Comparison of ENCODE assay signal across 13 mouse cellular contexts in the genomic region with DNA sequence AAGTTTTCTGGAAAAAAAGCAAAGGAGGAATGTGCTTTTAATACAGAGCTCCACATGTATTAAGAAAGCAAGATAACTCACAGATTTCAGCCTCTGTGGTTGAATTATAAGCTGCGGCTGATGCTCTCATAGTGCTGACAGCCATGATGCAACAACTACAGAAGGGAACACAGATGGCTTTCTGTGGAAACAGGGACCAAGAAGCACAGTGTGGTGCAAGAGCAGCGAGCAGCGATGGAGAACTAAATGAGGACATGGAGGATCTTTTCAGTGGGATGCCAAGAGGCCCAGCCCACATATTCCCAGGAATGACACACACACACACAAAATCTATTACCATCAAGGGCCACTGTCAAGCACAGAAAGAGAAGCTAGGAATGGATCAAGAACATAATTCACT.
DNase-seq lines count a peak whose midpoint lies in the region; ATAC-seq and TF ChIP-seq lines count a peak whose summit lies in the region.
"Had no signal": no experiment of that assay in that cellular context is flagged by ENCODE, and none has a peak within 500 bp of the region (broad histone marks: within the 10 kb centered on the region; RNA-seq: fewer than 3 reads in every experiment).

No protein-coding gene starts in this region.

- no peaks in the 10 kb centered on the region for H3K36me3 ChIP-seq in hindbrain, embryonic 14.5 days (replicated peaks; ENCODE audit: control insufficient read depth, insufficient read depth)
- H3K36me3 ChIP-seq in intestine, postnatal 0 days (ENCODE audit: control insufficient read depth, insufficient read depth) = no peaks in the 10 kb centered on the region
- H3K36me3 ChIP-seq: embryonic facial prominence, embryonic 10.5 days; forebrain, embryonic 15.5 days; midbrain, embryonic 13.5 days; neural tube, embryonic 15.5 days had no signal

- peak; percentile 50 for DNase-seq in gastrocnemius, adult 18-20 months (ENCODE audit: low spot score)
- no peak for DNase-seq in gastrocnemius, postnatal 4 days (ENCODE audit: low spot score in 2 of 2)
- DNase-seq in 416B (ENCODE audit: low read depth) = peak; percentile 38
- DNase-seq in heart, postnatal 14 days = peak; percentile 28 to 44
- DNase-seq in left cerebral cortex, postnatal 4 days = peak; percentile 5
- no peak for DNase-seq in hindbrain, embryonic 14.5 days (ENCODE audit: low spot score)
- DNase-seq: kidney, adult 2 months had no signal

- no peak for TF ChIP-seq CTCF in intestine, postnatal 0 days (IDR thresholded peaks at IDR 0.05; ENCODE audit: low read depth)

- intact Hi-C loops in heart, postnatal 14 days (cut with DNase I) = no loop called here
- intact Hi-C loops in left cerebral cortex, postnatal 4 days (cut with DNase I) = no loop called here

- H3K9ac ChIP-seq in hindbrain, embryonic 14.5 days = no peak overlapping the region
- no peak overlapping the region for H3K9ac ChIP-seq in intestine, postnatal 0 days (ENCODE audit: low read depth, low read length)
- H3K9ac ChIP-seq: forebrain, embryonic 15.5 days; midbrain, embryonic 13.5 days; neural tube, embryonic 15.5 days had no signal

- no peak overlapping the region for H3K27ac ChIP-seq in hindbrain, embryonic 14.5 days
- H3K27ac ChIP-seq in intestine, postnatal 0 days (ENCODE audit: low read depth, low read length) = no peak overlapping the region
- H3K27ac ChIP-seq: embryonic facial prominence, embryonic 10.5 days; forebrain, embryonic 15.5 days; midbrain, embryonic 13.5 days; neural tube, embryonic 15.5 days had no signal

- H3K4me1 ChIP-seq in hindbrain, embryonic 14.5 days (replicated peaks; ENCODE audit: control insufficient read depth, insufficient read depth, low read length) = no peaks in the 10 kb centered on the region
- no peaks in the 10 kb centered on the region for H3K4me1 ChIP-seq in intestine, postnatal 0 days (replicated peaks; ENCODE audit: control insufficient read depth, insufficient read depth, low read length)
- H3K4me1 ChIP-seq: midbrain, embryonic 13.5 days; neural tube, embryonic 15.5 days had no signal

- H3K9me3 ChIP-seq in hindbrain, embryonic 14.5 days (ENCODE audit: control insufficient read depth, low read length) = no peaks in the 10 kb centered on the region
- H3K9me3 ChIP-seq in intestine, postnatal 0 days (ENCODE audit: control insufficient read depth) = no peaks in the 10 kb centered on the region
- H3K9me3 ChIP-seq: embryonic facial prominence, embryonic 10.5 days; forebrain, embryonic 15.5 days; midbrain, embryonic 13.5 days; neural tube, embryonic 15.5 days had no signal

- no peak for ATAC-seq in hindbrain, embryonic 14.5 days (ENCODE audit: low FRiP score)
- no peak for ATAC-seq in erythroid progenitor cell, adult 5-6 weeks (replicated peaks; ENCODE audit: low FRiP score, poor library complexity, severe bottlenecking)
- no peak for ATAC-seq in intestine, postnatal 0 days
- ATAC-seq: forebrain, embryonic 15.5 days; midbrain, embryonic 13.5 days had no signal

- H3K27me3 ChIP-seq in hindbrain, embryonic 14.5 days (ENCODE audit: control insufficient read depth, insufficient read depth, low read length) = no peaks in the 10 kb centered on the region
- H3K27me3 ChIP-seq in intestine, postnatal 0 days (replicated peaks; ENCODE audit: control insufficient read depth, insufficient read depth, low read length) = no peaks in the 10 kb centered on the region
- H3K27me3 ChIP-seq: forebrain, embryonic 15.5 days; midbrain, embryonic 13.5 days; neural tube, embryonic 15.5 days had no signal

- H3K4me3 ChIP-seq in hindbrain, embryonic 14.5 days (replicated peaks; ENCODE audit: low read length) = no peak overlapping the region
- no peak overlapping the region for H3K4me3 ChIP-seq in intestine, postnatal 0 days (ENCODE audit: low read depth, low read length)
- H3K4me3 ChIP-seq: embryonic facial prominence, embryonic 10.5 days; forebrain, embryonic 15.5 days; midbrain, embryonic 13.5 days; neural tube, embryonic 15.5 days had no signal

- 84% methylated on average over 3 of the region's 3 CpGs for WGBS in hindbrain, embryonic 14.5 days
- WGBS in intestine, postnatal 0 days = 93% methylated on average over 3 of the region's 3 CpGs

- no peak overlapping the region for H3K4me2 ChIP-seq in hindbrain, embryonic 14.5 days (replicated peaks)
- no peak overlapping the region for H3K4me2 ChIP-seq in intestine, postnatal 0 days (replicated peaks; ENCODE audit: low read depth)
- H3K4me2 ChIP-seq: forebrain, embryonic 15.5 days; midbrain, embryonic 13.5 days; neural tube, embryonic 15.5 days had no signal

Comparison
In these comparisons a context has a peak if more than half of its experiments do, and no peak if none do; other contexts are left out.
1. DNase-seq: peak in gastrocnemius, adult 18-20 months (single experiment), 416B (single experiment), heart, postnatal 14 days (2 of 2) and left cerebral cortex, postnatal 4 days (single experiment); none in gastrocnemius, postnatal 4 days (0 of 2) and hindbrain, embryonic 14.5 days (single experiment).